Mouse (Mus musculus) ES-Bruce4 (cell line): ENCODE measurements around the gene Dab1.

Source experiments
- CTCF ChIP-seq: IDR thresholded peaks from one replicate; pipeline ENCODE4 v1.8.1; 2011; ENCODE audit warnings: low read depth, low read length
- EP300 ChIP-seq: IDR thresholded peaks from 2 replicates; pipeline ENCODE4 v1.6.1; 2011; ENCODE audit warnings: low read depth, low read length; ENCODE audit not compliant: insufficient read depth
- POLR2A ChIP-seq: IDR thresholded peaks from one replicate; pipeline ENCODE4 v1.8.1; 2011; ENCODE audit warnings: low read length; ENCODE audit not compliant: insufficient read depth

DNA sequence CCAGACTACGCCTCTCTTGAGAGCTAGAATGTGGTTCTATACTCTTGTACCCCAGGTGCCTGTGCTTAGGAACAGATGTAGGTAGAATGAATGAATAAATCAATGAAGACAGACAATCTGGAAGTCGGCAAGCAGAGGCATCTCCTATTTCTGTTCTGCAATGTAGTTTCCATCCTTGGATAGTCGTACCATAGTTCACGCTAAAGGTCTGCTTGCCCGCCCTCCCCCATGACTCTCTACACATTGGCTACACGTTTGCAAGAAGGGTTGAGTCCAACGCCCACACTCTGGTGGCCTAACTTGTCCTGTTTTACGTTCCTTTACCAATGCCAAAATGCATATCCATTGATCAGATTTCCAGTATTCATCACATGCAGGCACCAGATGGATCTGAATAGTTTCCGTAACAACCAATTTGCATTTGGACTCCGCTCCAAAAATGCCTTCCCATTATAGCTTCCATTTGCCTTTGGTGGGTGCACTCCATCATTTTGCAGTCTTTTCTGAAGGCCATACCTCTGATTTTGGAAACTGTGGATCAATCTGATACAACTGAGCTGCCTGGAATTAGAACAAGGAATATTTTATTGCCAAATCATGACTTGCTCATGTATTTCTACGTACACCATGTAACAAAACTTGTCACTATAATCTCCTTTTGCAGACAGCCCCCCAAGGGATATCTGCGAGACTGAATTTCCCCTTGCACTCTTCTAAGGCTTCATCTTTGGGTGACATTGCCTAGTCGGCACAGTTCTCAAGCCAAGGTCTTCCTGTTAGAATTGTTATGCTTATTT is 494.2 kb downstream of the Dab1 start:
- TF ChIP-seq EP300 = no peak
- TF ChIP-seq POLR2A = no peak
- no peak for TF ChIP-seq CTCF
